Mouse (Mus musculus): Measurements from ENCODE around the gene Upp2. TPM values are rescaled to one million over a fixed set of nuclear protein-coding genes. Genes with fewer than 3 reads are reported as not detected.

Gene Upp2
- polyA plus RNA-seq, 1 experiment from 2014 or later, result 7.7 TPM

DNA sequence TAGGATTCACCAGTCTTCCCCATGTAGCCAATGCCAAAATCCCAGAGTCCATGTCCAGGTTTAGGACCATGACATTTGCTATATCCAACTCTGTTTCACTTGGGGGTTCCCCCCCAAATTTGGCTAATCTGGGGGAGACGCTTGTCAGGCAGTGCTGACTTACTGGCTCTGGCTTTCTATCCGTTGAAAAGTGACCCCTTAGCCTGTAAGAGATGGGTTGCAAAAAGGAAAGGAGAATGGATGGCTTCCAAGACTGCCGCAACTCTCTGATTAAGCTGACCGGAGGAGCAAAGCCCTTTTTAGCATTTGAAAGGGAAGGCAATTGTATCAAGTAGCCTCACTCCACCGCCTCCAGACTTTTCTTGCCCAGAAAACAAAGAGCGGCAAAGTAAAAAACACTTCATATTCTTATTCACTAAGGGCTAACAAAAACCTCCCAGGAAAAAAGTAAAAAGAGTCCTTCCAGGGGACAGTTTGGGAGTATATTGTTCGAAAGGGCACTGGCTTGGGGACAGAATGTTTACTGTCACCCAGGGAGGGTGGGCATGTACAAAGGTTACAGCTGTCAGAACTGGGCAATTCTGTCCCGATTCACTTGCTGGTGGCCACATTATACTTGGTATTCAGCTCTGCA is 59.2 kb downstream of the Upp2 start:
- Histone ChIP-seq H3K36me3 (no peaks in the 10 kb centered on the region), H3K9me3 (replicated peaks) (no peaks in the 10 kb centered on the region), H3K27ac (no peak overlapping the region), H3K9ac (no peak overlapping the region), H3K4me1 (no peaks in the 10 kb centered on the region), H3K4me3 (replicated peaks) (no peak overlapping the region), H3K27me3 (no peaks in the 10 kb centered on the region), H3K4me2 (no peak overlapping the region)
- ATAC-seq (replicated peaks; ENCODE audit: low FRiP score), result no peak
- 30% methylated on average over 8 of the region's 8 CpGs for WGBS

DNA sequence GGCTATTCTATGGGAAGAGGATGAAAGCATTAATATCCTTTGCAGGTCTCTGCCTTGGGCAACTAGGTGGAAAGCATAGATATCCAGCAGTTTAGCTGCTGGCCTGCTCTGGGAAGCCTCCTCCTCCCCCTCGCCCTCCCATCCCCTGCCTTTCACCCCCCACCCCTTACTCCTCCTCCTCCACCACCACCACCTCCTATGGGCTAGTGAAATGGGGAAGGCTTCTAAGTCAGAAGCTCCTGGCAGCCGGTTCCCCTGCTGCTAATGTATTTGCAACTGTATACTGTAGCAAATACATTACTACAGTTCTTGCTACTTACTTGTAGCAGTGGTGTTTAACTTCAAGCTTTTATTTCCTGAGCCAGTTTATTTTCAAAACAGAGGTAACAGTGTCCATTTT is 60.9 kb downstream of the Upp2 start:
- no peak overlapping the region for H3K4me2 ChIP-seq
- H3K36me3 ChIP-seq, result no peaks in the 10 kb centered on the region
- H3K4me1 ChIP-seq, result no peaks in the 10 kb centered on the region
- ATAC-seq (replicated peaks; ENCODE audit: low FRiP score), result no peak
- WGBS, result 46% methylated on average over 2 of the region's 2 CpGs
- no peaks in the 10 kb centered on the region for H3K9me3 ChIP-seq (replicated peaks)
- H3K27ac ChIP-seq, result no peak overlapping the region
- no peak overlapping the region for H3K4me3 ChIP-seq (replicated peaks)
- no peaks in the 10 kb centered on the region for H3K27me3 ChIP-seq
- no peak overlapping the region for H3K9ac ChIP-seq

DNA sequence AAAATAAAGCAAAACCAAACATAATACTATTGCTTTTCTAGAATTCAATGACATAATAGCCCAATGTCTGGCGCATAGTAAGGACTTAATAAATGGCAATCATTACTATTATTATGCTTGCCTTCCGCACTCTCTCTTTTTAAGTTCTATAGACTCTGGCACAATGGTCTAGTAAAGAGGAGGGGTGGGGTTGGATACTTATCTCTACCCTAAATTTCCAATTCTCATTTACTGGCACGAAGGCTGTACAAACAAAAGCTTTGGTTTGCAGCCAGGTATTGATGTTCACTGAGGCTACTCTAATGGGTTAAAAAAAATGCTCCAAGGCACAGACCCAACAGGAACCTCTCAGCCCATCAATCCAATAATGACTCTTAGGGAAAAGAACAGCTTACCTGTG is 61.9 kb downstream of the Upp2 start:
- Histone ChIP-seq H3K4me3 (replicated peaks) (no peak overlapping the region), H3K27me3 (no peaks in the 10 kb centered on the region), H3K9ac (no peak overlapping the region), H3K4me1 (no peaks in the 10 kb centered on the region), H3K27ac (no peak overlapping the region), H3K36me3 (no peaks in the 10 kb centered on the region), H3K4me2 (no peak overlapping the region), H3K9me3 (replicated peaks) (no peaks in the 10 kb centered on the region)
- no peak for ATAC-seq (replicated peaks; ENCODE audit: low FRiP score)
- 74% methylated on average over 3 of the region's 3 CpGs for WGBS

DNA sequence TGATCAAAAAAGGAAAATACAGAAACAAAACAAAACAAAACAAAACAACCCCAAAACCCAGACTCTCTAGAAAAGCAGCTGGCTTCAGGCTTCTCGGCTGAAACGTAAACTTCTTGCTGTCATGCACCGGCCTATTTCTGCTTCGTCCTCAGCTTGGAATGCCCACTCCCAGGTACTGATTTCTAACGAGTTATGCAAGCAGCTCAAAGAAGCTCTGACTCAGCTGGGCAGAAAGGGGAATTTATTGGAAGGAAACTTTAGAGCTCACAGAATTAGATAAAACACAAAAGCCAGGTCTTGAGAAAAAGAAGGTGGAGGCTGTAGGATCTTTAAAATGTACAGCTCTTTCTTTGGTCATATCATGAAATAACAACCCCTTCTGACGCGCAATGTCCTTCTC is 62.3 kb downstream of the Upp2 start:
- Histone ChIP-seq H3K9me3 (replicated peaks) (no peaks in the 10 kb centered on the region), H3K9ac (no peak overlapping the region), H3K36me3 (no peaks in the 10 kb centered on the region), H3K27ac (no peak overlapping the region), H3K27me3 (no peaks in the 10 kb centered on the region), H3K4me2 (no peak overlapping the region), H3K4me3 (replicated peaks) (no peak overlapping the region), H3K4me1 (no peaks in the 10 kb centered on the region)
- no peak for ATAC-seq (replicated peaks; ENCODE audit: low FRiP score)
- 51% methylated on average over 7 of the region's 7 CpGs for WGBS

DNA sequence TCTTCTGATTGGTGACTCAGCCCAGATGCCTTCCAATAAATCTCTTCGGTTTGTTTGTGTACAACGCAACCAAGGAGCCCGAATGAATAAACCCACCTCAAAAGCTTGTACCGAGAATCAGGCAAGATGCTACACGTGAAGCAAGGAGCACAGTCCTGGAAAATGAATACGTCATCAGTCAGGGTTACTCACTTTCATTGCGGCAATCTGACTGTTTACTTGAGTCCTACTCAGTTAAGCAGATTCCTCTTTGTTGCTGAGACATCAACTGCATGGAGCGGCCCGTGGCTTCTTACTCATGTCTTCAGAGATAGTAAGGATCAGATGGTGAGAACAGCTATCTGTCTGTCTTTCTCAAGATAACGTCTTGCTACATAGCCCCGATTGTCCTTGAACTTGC is 66.7 kb downstream of the Upp2 start:
- no peaks in the 10 kb centered on the region for H3K36me3 ChIP-seq
- no peak for ATAC-seq (replicated peaks; ENCODE audit: low FRiP score)
- no peak overlapping the region for H3K9ac ChIP-seq
- H3K4me3 ChIP-seq (replicated peaks), result no peak overlapping the region
- 92% methylated on average over 11 of the region's 11 CpGs for WGBS
- H3K27ac ChIP-seq, result no peak overlapping the region
- H3K4me2 ChIP-seq, result no peak overlapping the region
- no peaks in the 10 kb centered on the region for H3K4me1 ChIP-seq
- no peaks in the 10 kb centered on the region for H3K9me3 ChIP-seq (replicated peaks)
- H3K27me3 ChIP-seq, result no peaks in the 10 kb centered on the region

DNA sequence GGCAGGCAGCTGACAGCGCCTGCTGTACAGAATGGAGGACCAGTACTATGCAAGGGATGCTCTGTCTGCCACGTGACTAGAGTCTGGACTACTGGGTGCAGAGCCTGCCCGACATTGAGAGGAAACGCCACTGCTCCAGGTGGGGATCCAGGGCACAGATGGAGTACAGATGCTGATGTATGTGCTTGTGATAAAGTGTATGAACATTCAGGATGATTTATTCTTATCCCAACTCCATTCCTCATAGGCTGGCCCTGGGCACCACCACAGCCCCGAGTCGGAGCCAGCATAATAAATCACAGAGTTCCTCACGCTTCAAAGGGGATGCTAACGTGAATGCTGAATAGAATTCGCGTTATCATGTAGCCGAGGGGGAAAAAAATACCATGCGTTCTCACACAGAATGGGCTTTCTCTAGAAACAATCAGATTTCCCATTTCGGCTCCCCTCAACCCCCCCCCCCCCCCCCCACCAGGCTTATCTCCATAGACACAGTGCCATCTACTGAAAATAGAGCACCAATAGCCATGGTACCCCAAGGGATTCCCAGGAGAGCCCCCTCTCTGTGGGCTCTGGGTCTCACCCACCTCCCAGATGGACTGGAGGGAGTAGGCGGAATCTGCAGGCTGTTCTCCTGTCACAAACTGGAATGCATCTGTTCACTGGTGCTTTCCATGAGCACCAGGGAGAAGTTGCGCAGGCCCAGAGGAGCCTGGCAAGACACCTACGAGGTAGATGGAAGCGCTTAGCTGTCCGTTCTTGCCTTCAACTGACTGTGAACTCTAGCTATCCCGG is 74.9 kb downstream of the Upp2 start:
- 72% methylated on average over 19 of the region's 19 CpGs for WGBS
- Histone ChIP-seq H3K9ac (no peak overlapping the region), H3K36me3 (no peaks in the 10 kb centered on the region), H3K4me3 (replicated peaks) (no peak overlapping the region), H3K27ac (no peak overlapping the region), H3K4me1 (no peaks in the 10 kb centered on the region), H3K9me3 (replicated peaks) (no peaks in the 10 kb centered on the region), H3K27me3 (no peaks in the 10 kb centered on the region), H3K4me2 (no peak overlapping the region)
- no peak for ATAC-seq (replicated peaks; ENCODE audit: low FRiP score)

DNA sequence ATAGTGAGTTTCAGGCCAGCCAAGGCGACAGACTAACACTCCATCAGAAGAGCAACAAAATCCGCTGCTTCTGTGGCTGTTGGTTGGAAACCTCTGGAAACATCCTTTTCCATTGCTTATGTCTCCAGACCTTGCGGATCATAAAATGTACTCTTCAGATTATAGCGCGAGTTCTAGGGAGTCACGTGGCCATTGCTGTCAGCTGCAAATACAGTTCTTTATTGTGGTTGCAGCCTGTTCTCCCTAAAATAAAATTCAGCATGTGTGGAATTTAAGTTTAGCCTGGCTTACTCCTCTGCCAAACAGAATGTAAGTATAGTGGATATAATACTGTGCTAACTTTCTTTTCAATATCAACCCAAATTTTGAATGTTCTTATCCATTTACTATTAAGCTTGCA is 78.6 kb downstream of the Upp2 start:
- H3K9me3 ChIP-seq (replicated peaks), result no peaks in the 10 kb centered on the region
- H3K9ac ChIP-seq, result no peak overlapping the region
- H3K27me3 ChIP-seq, result no peaks in the 10 kb centered on the region
- no peak overlapping the region for H3K4me3 ChIP-seq (replicated peaks)
- H3K36me3 ChIP-seq, result no peaks in the 10 kb centered on the region
- no peak for ATAC-seq (replicated peaks; ENCODE audit: low FRiP score)
- no peak overlapping the region for H3K4me2 ChIP-seq
- H3K4me1 ChIP-seq, result no peaks in the 10 kb centered on the region
- H3K27ac ChIP-seq, result no peak overlapping the region
- 92% methylated on average over 6 of the region's 6 CpGs for WGBS

DNA sequence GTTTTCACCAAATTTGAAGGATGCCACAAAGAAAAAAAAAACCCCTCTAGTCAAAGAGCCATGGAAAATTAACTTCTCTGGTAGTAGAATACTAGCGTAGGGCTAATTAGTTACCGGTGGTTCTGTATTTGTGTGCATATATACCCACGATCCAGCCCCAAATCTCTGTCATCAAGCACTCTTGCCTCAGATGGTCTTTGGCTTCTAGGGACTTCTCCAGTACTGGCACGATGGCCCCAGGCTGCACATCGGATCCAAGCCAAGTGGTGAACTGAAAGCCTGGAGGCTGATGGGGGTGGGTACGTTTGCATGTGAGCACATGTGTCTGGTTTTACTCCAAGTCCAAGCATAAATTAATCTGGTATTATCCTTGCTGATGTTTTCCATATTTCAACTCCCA is 88.1 kb downstream of the Upp2 start:
- Histone ChIP-seq H3K36me3 (no peaks in the 10 kb centered on the region), H3K27ac (no peak overlapping the region), H3K4me3 (replicated peaks) (no peak overlapping the region), H3K27me3 (no peaks in the 10 kb centered on the region), H3K4me2 (no peak overlapping the region), H3K9ac (no peak overlapping the region), H3K9me3 (replicated peaks) (no peaks in the 10 kb centered on the region), H3K4me1 (no peaks in the 10 kb centered on the region)
- 90% methylated on average over 6 of the region's 6 CpGs for WGBS
- ATAC-seq (replicated peaks; ENCODE audit: low FRiP score), result no peak

DNA sequence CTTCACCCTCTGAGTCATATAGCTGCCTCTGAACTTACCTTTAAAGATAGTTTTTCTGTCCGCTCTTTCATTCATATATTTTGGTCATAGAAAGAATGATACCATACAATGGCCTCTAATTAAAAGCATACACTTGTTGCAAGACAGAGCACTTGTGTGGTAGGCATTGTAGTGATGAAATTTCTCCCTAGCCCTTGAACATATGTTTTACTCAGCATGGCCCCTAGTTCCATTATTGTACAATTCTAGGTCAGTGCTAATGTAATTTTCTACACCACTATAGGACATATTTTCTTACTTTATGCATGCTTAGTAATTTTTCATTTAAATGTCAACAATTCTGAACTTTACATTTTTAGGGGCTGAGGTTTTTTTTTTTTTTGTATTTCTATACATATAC is 89.9 kb downstream of the Upp2 start:
- Histone ChIP-seq H3K4me2 (no peak overlapping the region), H3K27me3 (no peaks in the 10 kb centered on the region), H3K27ac (no peak overlapping the region), H3K9ac (no peak overlapping the region), H3K4me3 (replicated peaks) (no peak overlapping the region), H3K4me1 (no peaks in the 10 kb centered on the region), H3K36me3 (no peaks in the 10 kb centered on the region), H3K9me3 (replicated peaks) (no peaks in the 10 kb centered on the region)
- no peak for ATAC-seq (replicated peaks; ENCODE audit: low FRiP score)
- 91% methylated on average over 1 of the region's 1 CpGs for WGBS

DNA sequence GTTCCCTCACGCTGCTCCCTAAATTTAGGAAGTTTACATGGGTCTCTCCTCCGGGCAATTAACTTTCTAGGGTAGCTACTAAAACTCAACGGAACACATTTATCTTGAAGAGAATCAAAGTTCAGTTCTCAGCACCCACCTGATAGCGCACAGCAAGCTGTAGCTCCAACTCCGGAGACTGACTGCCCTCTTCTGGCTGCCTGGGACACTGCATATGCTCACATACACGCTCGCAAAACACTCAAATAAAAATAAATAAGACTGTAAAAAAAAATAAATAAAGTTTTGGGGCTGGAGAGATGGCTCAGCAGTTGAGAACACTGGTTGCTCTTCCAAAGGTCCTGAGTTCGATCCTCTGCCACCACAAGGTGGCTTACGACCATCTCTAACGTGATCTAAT is 90.8 kb downstream of the Upp2 start:
- Histone ChIP-seq H3K9ac (no peak overlapping the region), H3K27me3 (no peaks in the 10 kb centered on the region), H3K27ac (no peak overlapping the region), H3K36me3 (no peaks in the 10 kb centered on the region), H3K4me1 (no peaks in the 10 kb centered on the region), H3K4me2 (no peak overlapping the region), H3K4me3 (replicated peaks) (no peak overlapping the region), H3K9me3 (replicated peaks) (no peaks in the 10 kb centered on the region)
- 96% methylated on average over 10 of the region's 10 CpGs for WGBS
- ATAC-seq (replicated peaks; ENCODE audit: low FRiP score), result no peak

DNA sequence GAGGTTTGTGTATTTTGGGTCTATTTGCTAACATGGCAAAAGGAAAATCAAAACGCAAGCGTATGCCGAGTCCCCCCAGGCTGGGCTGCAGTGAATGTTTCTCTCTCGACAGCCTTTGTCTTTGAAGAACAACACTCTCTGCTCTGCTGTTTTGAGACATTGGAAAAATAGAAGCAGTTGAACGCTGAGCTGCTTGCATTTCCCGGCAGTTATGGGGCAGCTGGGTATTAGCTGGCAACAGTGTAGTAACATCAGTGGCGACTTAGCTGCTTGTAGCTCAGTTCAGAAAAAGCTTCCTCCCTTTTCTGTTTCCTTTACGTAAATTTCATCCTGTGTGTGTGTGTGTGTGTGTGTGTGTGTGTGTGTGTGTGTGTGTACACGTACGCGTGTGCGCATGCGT is 93.5 kb downstream of the Upp2 start:
- Histone ChIP-seq H3K9ac (no peak overlapping the region), H3K4me2 (no peak overlapping the region), H3K36me3 (no peaks in the 10 kb centered on the region), H3K4me3 (replicated peaks) (no peak overlapping the region), H3K27ac (no peak overlapping the region), H3K27me3 (no peaks in the 10 kb centered on the region), H3K9me3 (replicated peaks) (no peaks in the 10 kb centered on the region), H3K4me1 (no peaks in the 10 kb centered on the region)
- WGBS, result 64% methylated on average over 13 of the region's 13 CpGs
- no peak for ATAC-seq (replicated peaks; ENCODE audit: low FRiP score)

DNA sequence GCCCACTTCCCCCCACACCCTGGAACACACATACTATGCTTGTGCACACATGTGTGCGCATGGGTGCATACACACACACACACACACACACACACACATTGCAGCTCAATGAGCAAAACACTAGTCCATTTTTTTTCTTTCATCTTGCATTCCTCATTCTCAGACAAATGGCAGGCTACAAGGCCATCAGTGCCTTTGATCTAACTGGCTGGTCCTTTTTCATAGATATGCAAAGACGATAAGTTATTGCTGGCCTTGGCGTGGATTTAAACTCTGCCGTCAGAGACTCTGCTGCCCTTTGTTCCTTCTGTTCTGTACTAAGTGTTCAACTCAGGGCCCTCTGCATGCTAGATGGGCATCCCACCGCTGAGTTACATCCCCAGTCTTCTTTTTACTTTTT is 94.0 kb downstream of the Upp2 start:
- Histone ChIP-seq H3K27ac (no peak overlapping the region), H3K36me3 (no peaks in the 10 kb centered on the region)
- WGBS, result 77% methylated on average over 5 of the region's 5 CpGs

DNA sequence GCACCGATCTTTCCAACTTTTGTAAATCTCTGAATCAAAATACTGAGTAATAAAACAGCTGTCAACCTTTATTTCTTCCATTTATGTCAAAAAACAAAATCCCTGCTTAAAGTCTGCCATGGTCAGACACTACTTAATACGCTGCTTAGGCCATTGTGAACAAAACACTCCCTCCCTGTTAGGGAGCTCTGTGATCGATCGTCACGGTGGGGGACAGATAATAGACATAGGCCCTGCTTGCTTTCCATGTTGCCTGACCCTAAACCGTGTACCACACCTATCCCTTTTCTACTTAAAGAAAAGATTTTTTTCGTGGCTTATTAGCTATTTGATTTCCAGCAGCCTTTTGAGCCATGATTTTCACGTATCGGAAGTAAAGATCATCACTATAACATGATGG is 95.6 kb downstream of the Upp2 start:
- no peak for ATAC-seq (replicated peaks; ENCODE audit: low FRiP score)
- H3K27me3 ChIP-seq, result no peaks in the 10 kb centered on the region
- no peaks in the 10 kb centered on the region for H3K4me1 ChIP-seq
- H3K9ac ChIP-seq, result no peak overlapping the region
- no peaks in the 10 kb centered on the region for H3K9me3 ChIP-seq (replicated peaks)
- no peak overlapping the region for H3K4me3 ChIP-seq (replicated peaks)
- H3K36me3 ChIP-seq, result no peaks in the 10 kb centered on the region
- WGBS, result 92% methylated on average over 9 of the region's 9 CpGs
- no peak overlapping the region for H3K4me2 ChIP-seq
- H3K27ac ChIP-seq, result no peak overlapping the region

More for the DNA sequence above, 94.0 kb downstream of the Upp2 start:
- no peaks in the 10 kb centered on the region for H3K9me3 ChIP-seq (replicated peaks)
- no peak overlapping the region for H3K9ac ChIP-seq
- H3K4me3 ChIP-seq (replicated peaks), result no peak overlapping the region
- ATAC-seq (replicated peaks; ENCODE audit: low FRiP score), result no peak
- H3K4me2 ChIP-seq, result no peak overlapping the region
- H3K27me3 ChIP-seq, result no peaks in the 10 kb centered on the region
- no peaks in the 10 kb centered on the region for H3K4me1 ChIP-seq
